Mouse (Mus musculus) olfactory bulb, adult 2 months (tissue): ENCODE data around the gene Hist1h2ap.
"Not testable (repeated sequence)": the region's sequence is repeated elsewhere in the genome, so short reads cannot be mapped to it uniquely, and the experiment has no call there.

Source experiments
- CTCF ChIP-seq: fragments of 200-500 bp; IDR thresholded peaks from 2 replicates; pipeline ENCODE4 v1.5.1; 2012; ENCODE audit warnings: low read depth, mild to moderate bottlenecking, low read length, moderate library complexity; ENCODE audit not compliant: insufficient read depth
- POLR2A ChIP-seq: fragments of 200-500 bp; IDR thresholded peaks from 2 replicates; pipeline ENCODE4 v1.6.1; 2012; ENCODE audit warnings: mild to moderate bottlenecking, low read depth, low read length, moderate library complexity; ENCODE audit not compliant: insufficient read depth

DNA sequence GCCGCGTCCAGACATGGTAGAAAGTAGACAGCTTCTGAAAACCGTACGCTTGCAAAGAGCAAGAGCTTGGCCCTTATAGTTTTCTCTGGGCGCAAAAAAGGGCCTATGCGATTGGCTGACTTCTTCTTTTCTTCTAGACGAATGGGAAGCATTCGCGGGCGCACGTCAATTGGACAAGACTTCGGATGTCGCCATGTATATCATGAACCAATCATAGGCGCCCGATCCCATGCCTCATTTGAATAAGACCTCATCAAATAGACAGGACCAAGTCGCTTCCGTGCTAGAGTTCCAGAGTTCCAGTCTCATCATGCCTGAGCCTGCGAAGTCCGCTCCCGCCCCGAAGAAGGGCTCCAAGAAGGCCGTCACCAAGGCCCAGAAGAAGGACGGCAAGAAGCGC is at the start of gene Hist1h2ap, which contains the start of gene Hist1h2br:
- TF ChIP-seq POLR2A, CTCF: not testable (repeated sequence)
